Mouse (Mus musculus): ENCODE results near the gene Rab23.

The Rab23 gene

GRCm38 (mm10) chr1:33766520-33767508, 47.1 kb downstream of the Rab23 start:
- DNase-seq (ENCODE audit: low read depth, low spot score) = no peak

GRCm38 (mm10) chr1:33768091-33768787, 48.6 kb downstream of the Rab23 start:
- DNase-seq (ENCODE audit: low read depth, low spot score) = no peak

- no peak for DNase-seq (ENCODE audit: low read depth, low spot score)
Measured at GRCm38 (mm10) chr1:33768827-33769226, 49.1 kb downstream of the Rab23 start.

- no peak for DNase-seq (ENCODE audit: low read depth, low spot score)
Measured at GRCm38 (mm10) chr1:33771621-33772020, 51.9 kb downstream of the Rab23 start.

GRCm38 (mm10) chr1:33772106-33772505, 52.4 kb downstream of the Rab23 start:
- no peak for DNase-seq (ENCODE audit: low read depth, low spot score)

GRCm38 (mm10) chr1:33776175-33776611, 56.5 kb downstream of the Rab23 start:
- DNase-seq (ENCODE audit: low read depth, low spot score) = no peak

GRCm38 (mm10) chr1:33784561-33784960, 64.9 kb downstream of the Rab23 start:
- DNase-seq (ENCODE audit: low read depth, low spot score) = no peak

GRCm38 (mm10) chr1:33788072-33788471, 68.4 kb downstream of the Rab23 start:
- DNase-seq (ENCODE audit: low read depth, low spot score) = no peak

- no peak for DNase-seq (ENCODE audit: low read depth, low spot score)
Measured at GRCm38 (mm10) chr1:33788493-33788892, 68.8 kb downstream of the Rab23 start.

Measured in skeletal muscle tissue, adult 2 months (tissue).